Mouse (Mus musculus) forebrain, embryonic 12.5 days (tissue): Measurements from ENCODE around the gene Phb. TPM values are rescaled to one million over a fixed set of nuclear protein-coding genes. Genes with fewer than 3 reads are reported as not detected.
A peak's percentile ranks its signal among the peaks of the same experiment; 100 is the strongest.

Experiments used
- ATAC-seq: fragments of 200-750 bp; cut with Nextera tagmentation; 2 replicates; pipeline ENCODE4 v1.8.0; 2017; ENCODE audit warnings: moderate TSS enrichment; ENCODE audit not compliant: low FRiP score
- H3K27ac ChIP-seq: fragments of 300-500 bp; sonication (generic); 2 replicates; pipeline ENCODE4 v1.5.1; 2016; ENCODE audit warnings: mild to moderate bottlenecking
- H3K27me3 ChIP-seq: fragments of 300-500 bp; sonication (generic); 2 replicates; pipeline ENCODE4 v1.6.1; 2016; ENCODE audit warnings: mild to moderate bottlenecking
- H3K36me3 ChIP-seq: fragments of 300-500 bp; sonication (generic); replicated peaks from 2 replicates; pipeline ENCODE4 v1.6.1; 2016; ENCODE audit warnings: mild to moderate bottlenecking
- H3K4me1 ChIP-seq: fragments of 300-500 bp; sonication (generic); 2 replicates; pipeline ENCODE4 v1.6.1; 2016
- H3K4me2 ChIP-seq: fragments of 300-500 bp; sonication (generic); 2 replicates; pipeline ENCODE4 v1.6.1; 2016; ENCODE audit warnings: mild to moderate bottlenecking, moderate library complexity
- H3K4me3 ChIP-seq: fragments of 300-500 bp; sonication (generic); replicated peaks from 2 replicates; pipeline ENCODE4 v1.5.1; 2016; ENCODE audit warnings: mild to moderate bottlenecking
- H3K9ac ChIP-seq: fragments of 300-500 bp; sonication (generic); 2 replicates; pipeline ENCODE4 v1.6.1; 2016; ENCODE audit warnings: mild to moderate bottlenecking
- H3K9me3 ChIP-seq: fragments of 300-500 bp; sonication (generic); 2 replicates; pipeline ENCODE4 v1.6.1; 2016
- WGBS: fragments of 180-500 bp; shearing (Covaris S2); methylation state at CpG from one replicate; pipeline ENCODE4 v1.1.7; 2016; 5-methylcytosine and 5-hydroxymethylcytosine counted together
- polyA plus RNA-seq: library from polyadenylated mRNA; unstranded; fragments of >200 nt; fragmentation: Nextera tagmentation; extraction: Ambion mirVana; gene quantifications from 2 replicates; pipeline ENCODE4 v1.2.1, GENCODE M21; 2016

The Phb gene
- polyA plus RNA-seq: 169 and 182 TPM in 2 replicates

GRCm38 (mm10) chr11:95666529-95667149 lies at the start of gene Phb:
TSS of gene Phb (plus strand) at chr11:95666957.
- Histone ChIP-seq H3K36me3 (peaks cover 33% of the 10 kb centered on the region), H3K4me1 (peaks cover 13% of the 10 kb centered on the region), H3K9me3 (no peaks in the 10 kb centered on the region), H3K27me3 (no peaks in the 10 kb centered on the region), H3K4me2 (peak within 1 kb of the TSS; percentile 87), H3K27ac (no peak within 1 kb of the TSS), H3K9ac (peak within 1 kb of the TSS; percentile 59), H3K4me3 (peak within 1 kb of the TSS; percentile 71)
- 2% methylated on average over 25 of the region's 25 CpGs for WGBS
- peak; percentile 97 for ATAC-seq

- Histone ChIP-seq H3K27ac (no peak overlapping the region), H3K4me2 (no peak overlapping the region), H3K9me3 (no peaks in the 10 kb centered on the region), H3K9ac (no peak overlapping the region), H3K27me3 (peaks cover 10% of the 10 kb centered on the region), H3K4me3 (no peak overlapping the region), H3K36me3 (no peaks in the 10 kb centered on the region), H3K4me1 (peaks cover 7% of the 10 kb centered on the region)
- 64% methylated on average over 19 of the region's 19 CpGs for WGBS
- ATAC-seq: no peak
These were observed 48.8 kb upstream of the Phb start for GRCm38 (mm10) chr11:95617785-95618465.

- Histone ChIP-seq H3K9ac (no peak overlapping the region), H3K4me1 (peaks cover 7% of the 10 kb centered on the region), H3K4me3 (no peak overlapping the region), H3K27me3 (peaks cover 14% of the 10 kb centered on the region), H3K27ac (no peak overlapping the region), H3K9me3 (no peaks in the 10 kb centered on the region), H3K4me2 (no peak overlapping the region), H3K36me3 (no peaks in the 10 kb centered on the region)
- ATAC-seq: no peak
- WGBS: 59% methylated on average over 3 of the region's 3 CpGs
These were observed 47.7 kb upstream of the Phb start for GRCm38 (mm10) chr11:95619081-95619480.

- H3K27me3 ChIP-seq: peaks cover 14% of the 10 kb centered on the region
- ATAC-seq: no peak
- H3K9me3 ChIP-seq: no peaks in the 10 kb centered on the region
- no peak overlapping the region for H3K4me2 ChIP-seq
- no peak overlapping the region for H3K9ac ChIP-seq
- H3K27ac ChIP-seq: no peak overlapping the region
- 93% methylated on average over 5 of the region's 5 CpGs for WGBS
- no peak overlapping the region for H3K4me3 ChIP-seq
- H3K4me1 ChIP-seq: peaks cover 7% of the 10 kb centered on the region
- H3K36me3 ChIP-seq: no peaks in the 10 kb centered on the region
These were observed 46.8 kb upstream of the Phb start for GRCm38 (mm10) chr11:95619886-95620444.

- WGBS: 71% methylated on average over 4 of the region's 4 CpGs
- no peak overlapping the region for H3K4me2 ChIP-seq
- no peak overlapping the region for H3K4me3 ChIP-seq
- H3K36me3 ChIP-seq: no peaks in the 10 kb centered on the region
- H3K4me1 ChIP-seq: peaks cover 7% of the 10 kb centered on the region
- no peaks in the 10 kb centered on the region for H3K9me3 ChIP-seq
- H3K27me3 ChIP-seq: peaks cover 14% of the 10 kb centered on the region
- no peak overlapping the region for H3K9ac ChIP-seq
- ATAC-seq: no peak
- no peak overlapping the region for H3K27ac ChIP-seq
These were observed 45.7 kb upstream of the Phb start for GRCm38 (mm10) chr11:95621010-95621409.

GRCm38 (mm10) chr11:95621541-95622130 lies 45.1 kb upstream of the Phb start:
- no peak overlapping the region for H3K27ac ChIP-seq
- no peaks in the 10 kb centered on the region for H3K36me3 ChIP-seq
- WGBS: 20% methylated on average over 9 of the region's 9 CpGs
- no peaks in the 10 kb centered on the region for H3K9me3 ChIP-seq
- H3K4me3 ChIP-seq: no peak overlapping the region
- H3K4me2 ChIP-seq: no peak overlapping the region
- H3K27me3 ChIP-seq: peaks cover 14% of the 10 kb centered on the region
- peaks cover 7% of the 10 kb centered on the region for H3K4me1 ChIP-seq
- no peak for ATAC-seq
- H3K9ac ChIP-seq: no peak overlapping the region

- Histone ChIP-seq H3K27me3 (peaks cover 19% of the 10 kb centered on the region), H3K36me3 (no peaks in the 10 kb centered on the region), H3K4me3 (no peak overlapping the region), H3K4me1 (peaks cover 7% of the 10 kb centered on the region), H3K9me3 (no peaks in the 10 kb centered on the region), H3K4me2 (no peak overlapping the region), H3K9ac (no peak overlapping the region), H3K27ac (no peak overlapping the region)
- ATAC-seq: no peak
- WGBS: 30% methylated on average over 8 of the region's 8 CpGs
These were observed 44.3 kb upstream of the Phb start for GRCm38 (mm10) chr11:95622426-95622825.

- H3K36me3 ChIP-seq: no peaks in the 10 kb centered on the region
- WGBS: 93% methylated on average over 6 of the region's 6 CpGs
- peaks cover 22% of the 10 kb centered on the region; the same call in 1 of the 2 replicates for H3K4me1 ChIP-seq
- no peak overlapping the region for H3K27ac ChIP-seq
- H3K27me3 ChIP-seq: peaks cover 20% of the 10 kb centered on the region; the same call in 1 of the 2 replicates
- H3K4me3 ChIP-seq: no peak overlapping the region
- H3K4me2 ChIP-seq: no peak overlapping the region
- H3K9me3 ChIP-seq: no peaks in the 10 kb centered on the region
- H3K9ac ChIP-seq: no peak overlapping the region
- no peak for ATAC-seq
These were observed 36.2 kb upstream of the Phb start for GRCm38 (mm10) chr11:95630558-95630957.

GRCm38 (mm10) chr11:95631301-95631700 lies 35.5 kb upstream of the Phb start:
- Histone ChIP-seq H3K9me3 (no peaks in the 10 kb centered on the region), H3K4me3 (no peak overlapping the region), H3K9ac (no peak overlapping the region), H3K27me3 (peaks cover 20% of the 10 kb centered on the region; the same call in 1 of the 2 replicates), H3K36me3 (no peaks in the 10 kb centered on the region), H3K4me2 (no peak overlapping the region), H3K27ac (no peak overlapping the region), H3K4me1 (peaks cover 22% of the 10 kb centered on the region; the same call in 1 of the 2 replicates)
- no peak for ATAC-seq
- WGBS: 74% methylated on average over 4 of the region's 4 CpGs

GRCm38 (mm10) chr11:95632474-95632873 lies 34.3 kb upstream of the Phb start:
- peaks cover 22% of the 10 kb centered on the region; the same call in 1 of the 2 replicates for H3K4me1 ChIP-seq
- no peak for ATAC-seq
- no peak overlapping the region for H3K27ac ChIP-seq
- no peak overlapping the region for H3K9ac ChIP-seq
- H3K4me2 ChIP-seq: no peak overlapping the region
- WGBS: 47% methylated on average over 6 of the region's 6 CpGs
- no peak overlapping the region for H3K4me3 ChIP-seq
- H3K27me3 ChIP-seq: peaks cover 15% of the 10 kb centered on the region; the same call in 1 of the 2 replicates
- no peaks in the 10 kb centered on the region for H3K36me3 ChIP-seq
- no peaks in the 10 kb centered on the region for H3K9me3 ChIP-seq

- Histone ChIP-seq H3K9ac (no peak overlapping the region), H3K27ac (no peak overlapping the region), H3K27me3 (peaks cover 17% of the 10 kb centered on the region; the same call in 1 of the 2 replicates), H3K9me3 (no peaks in the 10 kb centered on the region), H3K4me3 (no peak overlapping the region), H3K4me2 (no peak overlapping the region), H3K4me1 (peaks cover 22% of the 10 kb centered on the region; the same call in 1 of the 2 replicates), H3K36me3 (no peaks in the 10 kb centered on the region)
- no peak for ATAC-seq
- 52% methylated on average over 2 of the region's 2 CpGs for WGBS
These were observed 33.2 kb upstream of the Phb start for GRCm38 (mm10) chr11:95633512-95634000.

- no peaks in the 10 kb centered on the region for H3K9me3 ChIP-seq
- WGBS: 30% methylated on average over 2 of the region's 2 CpGs
- no peak overlapping the region for H3K4me3 ChIP-seq
- peaks cover 14% of the 10 kb centered on the region; the same call in 1 of the 2 replicates for H3K27me3 ChIP-seq
- H3K36me3 ChIP-seq: no peaks in the 10 kb centered on the region
- ATAC-seq: no peak
- H3K9ac ChIP-seq: no peak overlapping the region
- peaks cover 22% of the 10 kb centered on the region; the same call in 1 of the 2 replicates for H3K4me1 ChIP-seq
- no peak overlapping the region for H3K4me2 ChIP-seq
- no peak overlapping the region for H3K27ac ChIP-seq
These were observed 31.7 kb upstream of the Phb start for GRCm38 (mm10) chr11:95635030-95635429.
